Mouse (Mus musculus): ENCODE measurements around the gene Rhbdd1.
A peak's percentile ranks its signal among the peaks of the same experiment; 100 is the strongest.

The Rhbdd1 gene

DNA sequence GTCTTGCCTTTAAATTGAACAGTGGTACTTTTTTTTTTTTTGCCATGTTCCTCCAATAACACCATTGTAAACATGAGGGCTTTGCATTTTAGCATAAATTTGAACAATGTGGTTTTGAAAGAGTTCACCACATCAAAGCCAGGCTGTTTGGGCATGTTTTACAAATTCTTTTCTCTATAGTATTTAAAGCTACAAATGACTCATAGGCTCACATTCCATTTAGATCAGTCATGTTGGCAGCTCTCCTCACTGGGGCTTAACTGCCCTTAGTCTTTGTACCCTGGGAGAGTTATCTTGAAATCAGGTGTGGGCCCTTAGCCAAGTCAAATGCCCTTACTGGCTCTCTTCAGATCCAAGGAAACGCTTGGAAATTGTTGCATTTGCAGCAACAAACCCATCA lies 112.8 kb downstream of the Rhbdd1 start:
- no peak for DNase-seq (ENCODE audit: low spot score in 2 of 2)

DNA sequence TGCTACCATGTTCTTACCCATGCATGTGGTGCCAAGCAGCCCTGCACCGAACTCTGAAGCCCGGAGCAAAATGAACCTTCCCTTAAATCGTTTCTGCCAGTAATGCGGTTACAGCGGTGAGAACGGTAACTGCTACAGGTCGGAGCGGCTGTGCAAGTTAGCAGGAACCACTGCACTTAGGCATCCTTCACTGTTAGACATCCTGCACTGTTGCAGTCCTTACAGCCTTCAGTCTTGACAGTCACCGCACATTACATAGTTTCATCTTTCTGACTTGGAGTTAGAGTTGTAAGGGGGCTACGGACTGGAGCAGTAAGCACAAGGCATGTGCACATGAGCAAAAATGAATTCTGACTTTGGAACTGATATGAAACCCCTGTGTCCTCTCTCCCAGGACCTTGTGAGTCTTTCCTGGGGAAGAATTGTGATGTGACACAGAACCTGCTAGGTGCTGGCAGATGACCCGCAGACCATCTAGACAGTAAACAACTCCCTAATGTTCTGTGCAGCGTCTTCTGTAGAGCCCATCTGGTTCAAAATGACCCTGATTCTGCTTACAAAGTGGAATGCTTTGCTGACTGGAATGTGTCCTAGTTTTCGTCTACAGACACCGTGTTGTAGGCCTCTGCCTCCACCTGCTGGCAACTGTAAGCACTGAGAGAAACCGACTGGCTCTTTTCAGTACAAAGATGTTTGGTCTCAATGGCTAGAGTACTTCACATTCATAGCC lies 116.8 kb downstream of the Rhbdd1 start:
- DNase-seq (ENCODE audit: low spot score in 2 of 2) = peak; percentile 86 to 90

DNA sequence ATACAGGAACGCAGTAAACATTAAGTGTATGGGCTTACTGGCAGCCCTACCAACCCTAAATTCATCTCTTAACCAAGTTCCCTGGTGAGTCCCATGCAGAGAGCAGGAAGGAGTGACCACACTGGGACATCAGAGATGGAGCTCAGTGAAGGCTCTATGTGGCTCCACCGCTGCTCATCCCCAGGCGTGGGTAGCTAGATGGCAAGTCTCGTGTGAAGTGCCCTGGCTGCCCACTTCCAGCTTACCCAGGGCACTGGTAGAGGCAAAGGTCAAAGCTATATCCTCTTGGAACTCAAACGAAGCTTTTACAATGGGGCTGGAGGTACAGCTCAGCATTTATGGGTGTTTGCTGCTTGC lies 117.4 kb downstream of the Rhbdd1 start:
- DNase-seq (ENCODE audit: low spot score in 2 of 2) = no peak

DNA sequence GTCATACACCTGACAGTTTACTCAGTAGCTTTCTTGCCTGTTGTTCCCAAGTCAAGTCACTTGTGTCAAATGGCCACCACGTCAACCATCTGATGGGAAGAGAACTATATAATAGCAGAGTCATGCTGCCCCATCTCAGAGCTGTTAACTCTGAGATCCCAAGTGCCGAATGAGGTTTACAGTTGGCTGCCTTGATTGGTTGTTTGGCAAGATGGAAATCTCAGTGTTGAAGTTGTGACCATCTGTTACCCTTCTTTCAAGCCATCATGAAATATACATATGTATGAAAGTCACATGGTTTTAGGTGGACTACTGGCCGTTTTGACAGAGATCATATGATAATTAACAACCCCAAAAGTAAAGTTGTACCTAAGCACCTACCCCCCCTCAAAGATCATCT lies 121.0 kb downstream of the Rhbdd1 start:
- no peak for DNase-seq (ENCODE audit: low spot score in 2 of 2)

DNA sequence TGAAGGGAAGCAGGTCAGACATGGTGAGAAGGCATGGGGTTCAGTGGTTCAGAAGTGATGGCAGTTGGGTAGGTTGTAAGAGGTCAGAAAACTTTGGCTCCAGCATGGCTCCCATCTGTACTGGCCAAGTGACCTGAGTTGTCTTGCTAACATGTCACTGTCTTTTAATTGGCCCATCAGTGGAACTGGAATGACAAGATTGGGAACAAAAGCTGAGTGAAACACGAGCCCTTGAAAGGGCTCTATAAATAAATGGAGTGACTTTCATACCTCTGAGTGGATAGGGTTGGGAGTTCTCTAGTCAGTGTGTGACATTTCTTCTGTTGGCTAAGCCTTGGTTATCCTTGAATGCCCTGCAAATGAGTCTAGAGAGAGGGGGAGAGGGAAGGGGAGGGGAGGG lies 123.9 kb downstream of the Rhbdd1 start:
- no peak for DNase-seq (ENCODE audit: low spot score in 2 of 2)

DNA sequence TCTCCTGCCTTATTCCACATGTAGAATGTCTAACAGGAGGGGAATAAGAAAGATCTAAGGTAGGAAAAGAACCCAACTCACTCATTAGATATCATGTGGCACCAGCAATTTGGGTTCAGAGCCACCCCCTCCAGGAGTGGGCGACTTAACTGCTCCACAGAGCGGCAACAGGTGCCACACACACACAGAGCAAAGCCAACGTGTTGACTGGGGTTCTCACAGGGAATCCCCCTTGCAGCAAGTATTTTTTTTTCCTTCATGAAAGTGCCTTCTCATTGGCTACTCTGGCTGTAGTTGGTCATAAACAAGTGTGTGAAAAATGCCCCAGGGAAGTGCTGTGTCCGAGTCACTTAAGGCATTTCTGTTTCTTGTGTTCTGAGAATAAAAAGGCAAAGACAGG lies 127.3 kb downstream of the Rhbdd1 start:
- no peak for DNase-seq (ENCODE audit: low spot score in 2 of 2)

DNA sequence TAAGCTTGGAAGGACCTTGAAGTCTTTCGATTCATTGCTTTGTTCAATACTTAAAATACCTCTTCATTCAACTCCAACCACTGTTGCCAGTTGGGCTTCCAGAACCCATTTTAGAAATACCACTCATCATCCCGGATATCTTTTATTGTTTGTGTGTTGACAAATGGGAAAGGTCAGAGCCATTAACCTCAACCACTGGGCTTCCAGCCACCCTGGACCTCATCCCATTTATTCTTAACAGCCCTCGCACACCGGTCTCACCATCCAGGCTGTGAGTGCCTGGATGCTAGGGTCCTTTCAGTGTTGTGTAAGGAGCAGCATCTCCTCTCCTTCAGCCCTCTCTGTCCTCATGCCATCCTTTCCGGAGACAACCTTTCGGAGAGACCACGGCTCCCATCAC lies 129.8 kb downstream of the Rhbdd1 start:
- DNase-seq (ENCODE audit: low spot score in 2 of 2) = no peak

DNA sequence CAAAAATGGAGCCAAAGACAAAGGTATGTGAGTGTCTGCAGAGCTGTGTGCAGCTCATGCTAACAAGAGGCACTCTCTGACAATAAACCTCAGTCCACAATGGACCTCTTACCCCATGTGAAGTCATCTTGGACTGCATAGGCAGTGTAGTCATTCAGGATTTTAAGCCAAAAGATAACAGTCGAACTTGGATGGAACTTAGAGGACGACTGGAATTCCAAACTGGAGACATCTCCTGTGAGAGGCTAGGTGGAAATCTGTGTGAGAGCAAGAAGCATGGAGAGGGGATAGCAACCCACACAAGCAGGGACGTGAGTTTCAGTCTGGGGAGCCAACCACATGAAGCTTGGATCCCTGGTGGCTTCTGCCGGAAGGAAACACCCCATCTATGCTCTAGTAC lies 133.6 kb downstream of the Rhbdd1 start:
- DNase-seq (ENCODE audit: low spot score in 2 of 2) = no peak

DNA sequence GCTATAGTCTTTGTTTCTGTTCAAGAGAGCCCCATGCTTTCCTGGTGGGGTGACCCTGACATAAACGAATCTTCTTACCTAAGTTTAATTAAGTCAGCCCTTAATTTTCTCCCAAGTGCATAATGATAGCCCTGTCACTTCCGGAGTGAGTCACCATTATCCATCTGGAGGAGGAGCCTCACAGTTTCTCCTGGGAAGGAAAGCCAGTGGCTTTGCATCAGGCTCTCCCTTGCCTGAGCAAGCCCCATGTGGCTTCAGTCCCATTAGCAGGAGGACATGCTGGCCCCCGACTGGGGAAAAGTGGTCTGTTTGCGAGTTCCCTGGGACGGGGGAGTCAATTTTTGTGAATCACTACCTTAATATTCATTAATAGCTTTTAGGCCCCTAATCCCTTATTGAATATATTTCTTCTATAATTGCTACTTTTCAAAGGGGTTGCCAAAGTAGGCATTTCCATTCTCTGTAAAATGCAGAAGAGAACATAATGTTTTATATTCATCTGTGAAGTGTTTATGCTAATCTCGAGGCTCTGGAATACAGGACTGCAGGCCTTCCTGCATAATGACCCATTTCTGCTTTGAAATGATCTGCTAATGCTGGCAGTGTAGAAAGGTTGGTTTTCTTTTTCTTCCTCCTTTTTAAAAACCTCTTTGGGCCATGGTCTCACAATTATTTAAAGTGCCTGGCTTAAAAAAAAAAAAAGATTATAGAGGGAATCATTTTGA lies 135.8 kb downstream of the Rhbdd1 start:
- no peak for DNase-seq (ENCODE audit: low spot score in 2 of 2)

DNA sequence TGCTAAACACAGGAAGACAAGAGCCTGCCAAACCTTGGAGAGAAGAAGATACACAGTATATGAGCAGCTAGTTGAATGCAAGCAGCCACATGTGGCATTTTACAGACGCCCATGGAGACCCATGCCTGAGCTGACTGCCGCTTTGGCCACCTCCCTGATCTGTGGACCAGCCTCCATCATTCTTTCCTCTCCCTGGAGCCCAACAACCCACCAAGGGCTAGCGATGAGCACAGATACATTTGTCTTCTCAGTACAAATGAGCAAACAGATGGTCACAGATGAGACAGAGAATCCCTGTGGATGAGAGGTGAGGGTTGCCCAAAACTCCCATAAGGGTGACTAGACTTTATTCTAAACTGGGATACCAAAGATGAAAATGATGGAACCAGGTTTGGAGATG lies 137.8 kb downstream of the Rhbdd1 start:
- no peak for DNase-seq (ENCODE audit: low spot score in 2 of 2)

DNA sequence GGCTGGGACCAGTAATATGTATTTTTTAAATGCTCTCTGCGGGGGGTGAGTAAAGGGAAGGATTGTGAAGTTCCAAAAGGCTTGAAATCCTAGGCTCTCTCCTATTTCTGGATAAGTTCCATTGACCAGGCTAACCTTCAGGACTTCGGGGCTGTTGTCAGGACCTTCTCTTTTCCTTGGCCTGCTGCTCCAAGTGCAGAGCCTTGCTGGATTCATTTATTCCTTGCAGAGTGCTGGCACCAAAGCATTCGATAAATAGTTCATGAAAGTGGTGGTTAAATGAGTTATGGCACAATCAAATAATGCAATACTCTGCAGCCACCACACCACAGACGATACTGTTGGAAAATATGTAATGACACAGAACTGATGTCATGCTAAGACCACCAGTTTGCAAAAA lies 143.1 kb downstream of the Rhbdd1 start:
- no peak for DNase-seq (ENCODE audit: low spot score in 2 of 2)

DNA sequence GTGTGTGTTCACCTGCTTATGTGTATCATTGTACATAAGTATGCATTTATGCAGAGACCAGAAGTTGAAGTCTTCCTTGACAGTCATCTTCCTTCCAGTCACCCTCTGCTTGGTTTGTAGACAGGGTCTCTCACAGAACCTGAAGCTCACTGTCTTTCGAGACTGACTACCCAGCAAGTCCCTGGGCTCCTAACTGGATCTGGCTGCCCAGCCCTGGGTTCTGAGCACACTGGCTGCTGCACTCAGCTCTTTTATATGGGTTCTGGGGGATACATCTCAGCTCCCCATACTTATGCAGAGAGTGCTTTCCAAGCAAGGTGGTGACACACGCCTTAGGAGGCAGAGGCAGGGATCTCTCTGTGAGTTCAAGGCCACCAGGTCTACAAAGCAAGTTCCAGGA lies 143.7 kb downstream of the Rhbdd1 start:
- no peak for DNase-seq (ENCODE audit: low spot score in 2 of 2)

DNA sequence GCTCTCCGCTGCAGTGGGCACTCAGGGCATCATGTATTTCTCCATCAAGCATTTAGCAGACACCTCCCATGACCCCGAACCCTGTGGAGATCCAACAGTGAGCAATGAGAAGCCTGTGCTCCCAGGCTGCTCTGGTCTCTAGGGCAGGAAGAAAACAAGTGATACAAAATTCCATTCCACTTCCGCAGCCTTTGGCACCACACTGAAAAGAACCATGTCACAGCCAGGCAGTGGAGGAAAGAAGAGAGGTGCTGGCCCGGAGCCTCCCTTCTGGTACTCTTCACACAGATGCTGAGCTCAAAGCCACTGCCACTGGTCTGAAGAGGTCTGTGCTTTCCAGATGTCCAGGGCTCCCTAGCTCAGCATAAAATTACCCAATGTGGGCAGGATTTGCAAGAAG lies 144.8 kb downstream of the Rhbdd1 start:
- DNase-seq (ENCODE audit: low spot score in 2 of 2) = no peak

DNA sequence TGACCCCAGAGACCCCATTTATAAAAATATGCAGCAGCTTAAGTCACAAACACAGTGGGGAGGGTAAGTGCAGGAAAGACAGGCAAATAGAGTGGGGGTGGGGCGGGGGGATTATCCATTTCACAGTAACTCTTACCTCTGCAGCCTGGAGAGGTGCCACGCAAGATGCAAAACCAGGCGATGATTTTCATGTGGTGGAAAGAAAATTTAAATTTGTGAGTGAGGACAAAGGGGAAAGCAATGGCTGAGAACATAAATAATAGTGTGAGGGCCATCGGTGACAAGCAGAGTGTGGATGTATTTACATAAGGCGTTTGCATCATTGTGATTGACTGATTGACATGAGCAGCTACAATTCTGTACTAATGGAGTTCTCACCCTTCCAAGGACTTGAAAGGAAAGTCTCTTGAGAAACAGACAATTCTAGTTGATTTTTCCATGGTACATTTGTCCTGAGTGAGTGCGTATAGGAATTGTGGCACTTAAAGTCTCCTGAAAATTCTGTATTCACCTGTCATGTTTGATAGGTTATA lies 149.1 kb downstream of the Rhbdd1 start:
- no peak for DNase-seq (ENCODE audit: low spot score in 2 of 2)

DNA sequence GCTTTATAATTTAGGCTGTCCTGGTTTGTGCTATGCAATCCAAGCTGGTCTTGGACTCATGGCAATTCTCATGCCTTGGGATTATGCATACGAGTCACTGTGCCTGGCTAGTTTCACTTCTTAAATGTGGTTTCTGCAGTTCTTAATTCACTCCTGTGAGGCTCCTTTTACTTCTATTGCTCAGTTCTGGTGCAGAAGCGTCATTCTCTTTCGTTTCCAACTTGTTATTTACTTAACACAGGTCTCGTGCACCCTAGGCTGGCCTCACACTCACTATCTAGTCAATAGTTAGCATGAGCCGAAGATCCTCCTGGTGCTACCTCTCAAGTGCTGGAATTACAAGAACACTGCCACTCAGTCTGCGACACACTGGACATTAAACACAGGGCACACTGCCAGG lies 152.6 kb downstream of the Rhbdd1 start:
- no peak for DNase-seq (ENCODE audit: low spot score in 2 of 2)

DNA sequence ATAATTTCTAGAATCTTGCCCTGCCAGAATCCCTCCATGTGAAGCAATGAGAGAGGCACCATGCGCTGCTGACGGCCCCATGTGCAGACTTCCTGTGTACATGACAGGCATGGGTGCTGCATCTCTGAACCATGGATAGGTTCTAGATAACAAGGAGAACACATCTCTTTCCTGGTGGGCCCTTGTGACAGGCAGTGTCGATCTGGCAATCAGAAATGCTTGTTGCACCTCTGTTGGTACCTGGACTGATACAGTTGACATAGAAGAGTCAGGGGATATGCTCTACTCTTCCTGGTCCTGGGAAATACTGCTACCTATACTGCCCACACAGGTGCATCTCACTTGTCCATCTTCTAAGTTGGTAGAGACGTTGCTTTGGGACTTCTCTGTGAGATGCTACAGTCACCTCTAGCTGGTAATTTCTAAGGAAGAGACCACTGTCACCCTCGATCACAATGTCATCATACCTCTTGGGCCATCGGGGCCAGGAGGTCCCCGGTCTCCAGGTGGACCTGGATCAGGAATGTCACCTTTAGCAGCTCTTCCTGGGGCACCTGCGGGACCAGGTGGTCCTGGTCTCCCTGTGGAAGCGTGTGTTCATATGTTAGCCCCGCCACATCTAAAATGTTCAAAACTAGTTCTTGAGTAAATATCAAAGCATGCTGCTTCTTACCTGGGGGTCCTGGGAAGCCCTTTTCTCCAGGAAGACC lies 154.4 kb downstream of the Rhbdd1 start:
- no peak for DNase-seq (ENCODE audit: low spot score in 2 of 2)

DNA sequence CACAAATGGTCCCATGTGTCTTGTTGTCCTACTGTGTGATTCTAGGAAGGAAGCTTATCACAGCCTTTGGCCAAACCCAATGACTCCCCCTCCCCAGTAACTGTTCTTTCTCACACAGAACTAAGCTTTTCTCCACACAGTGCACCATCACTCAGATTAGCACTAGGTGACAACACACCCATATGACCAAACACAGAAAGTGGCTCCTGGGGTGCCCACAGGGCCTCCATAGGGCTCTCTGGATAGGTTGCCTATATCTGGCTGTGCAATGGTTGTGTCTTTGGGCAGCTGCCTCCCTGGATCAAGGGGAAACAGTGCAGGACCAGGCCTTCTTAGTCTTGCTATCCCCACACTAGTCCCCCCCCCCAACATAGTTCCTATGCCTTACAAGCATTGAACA lies 157.2 kb downstream of the Rhbdd1 start:
- DNase-seq (ENCODE audit: low spot score in 2 of 2) = no peak

DNA sequence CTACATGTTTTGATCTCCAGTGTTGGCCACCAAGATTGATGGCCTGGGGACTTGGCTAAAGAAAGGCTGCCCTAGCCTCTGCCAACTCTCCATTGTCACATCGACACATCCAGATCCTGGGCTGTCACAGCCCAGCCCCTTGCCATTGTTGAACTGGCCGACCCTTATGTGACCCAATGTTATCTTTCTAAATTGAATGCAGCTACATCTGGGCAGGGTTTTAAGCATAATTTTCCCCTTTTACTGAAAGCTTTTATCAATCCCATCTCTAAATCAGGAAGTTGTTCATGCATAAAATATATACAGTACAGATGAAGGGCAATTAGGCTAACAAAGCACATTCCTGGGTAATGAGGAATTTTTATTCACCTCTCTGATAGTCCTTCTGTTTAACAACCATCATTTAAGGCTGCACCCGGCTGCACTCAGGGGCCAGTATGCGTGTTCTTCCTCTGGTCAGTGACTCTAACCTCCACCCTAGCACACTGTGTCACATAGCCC lies 158.3 kb downstream of the Rhbdd1 start:
- DNase-seq (ENCODE audit: low spot score in 2 of 2) = no peak

DNA sequence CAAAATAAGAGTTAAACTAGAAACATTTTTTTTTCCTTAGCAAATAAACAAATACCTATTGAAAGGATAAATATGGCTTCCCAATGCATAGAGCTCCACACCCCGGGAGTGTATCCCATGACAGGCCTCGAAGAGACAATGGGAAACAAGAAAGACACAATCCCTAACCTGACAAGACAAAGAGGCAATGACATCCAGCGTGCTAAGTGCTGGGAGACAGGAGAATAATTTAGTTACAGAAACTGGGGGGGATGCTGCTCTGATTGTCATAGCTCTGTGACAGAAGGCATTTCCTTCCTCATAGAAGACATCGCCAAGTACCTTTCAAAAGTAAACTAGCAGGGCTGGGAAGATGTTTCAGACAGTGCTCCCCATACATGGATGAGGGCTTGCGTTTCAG lies 159.0 kb downstream of the Rhbdd1 start:
- DNase-seq (ENCODE audit: low spot score in 2 of 2) = no peak

DNA sequence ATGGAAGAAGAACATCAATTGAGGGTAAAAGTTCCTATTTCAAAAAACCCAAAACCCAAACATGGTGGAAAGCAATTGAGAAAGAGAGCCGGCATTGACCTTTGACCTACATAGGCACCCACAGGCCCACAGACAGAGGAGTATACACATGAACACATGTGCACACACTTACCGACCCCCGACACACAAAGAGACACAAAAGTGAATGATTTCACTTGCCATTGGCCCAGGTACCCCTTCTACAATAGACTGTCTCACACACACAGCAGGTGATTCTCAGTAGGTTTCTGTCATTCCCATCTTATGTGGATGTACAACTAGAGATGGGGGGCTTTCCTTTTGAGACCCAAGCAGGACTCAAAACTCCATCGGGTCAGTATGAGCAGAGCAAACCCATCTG lies 159.6 kb downstream of the Rhbdd1 start:
- DNase-seq (ENCODE audit: low spot score in 2 of 2) = no peak

DNA sequence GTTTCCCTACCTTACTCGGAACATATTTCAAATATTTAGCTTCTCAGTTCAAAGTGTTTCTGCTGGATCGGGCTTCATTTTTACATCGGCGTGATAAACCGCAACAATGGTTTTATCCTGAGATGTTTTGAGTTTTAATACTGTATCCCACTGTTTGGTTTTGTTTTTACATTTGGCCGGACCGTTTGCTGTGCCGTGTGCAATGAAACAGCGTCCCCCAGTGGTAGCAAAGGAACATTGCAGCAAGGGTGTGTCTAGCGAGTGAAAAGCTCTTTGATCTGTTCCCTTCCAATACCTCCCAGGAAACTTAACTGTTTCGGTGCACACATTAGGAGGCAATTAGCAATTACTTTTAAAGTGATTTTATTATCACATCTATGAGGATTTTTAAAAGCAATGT lies 160.0 kb downstream of the Rhbdd1 start:
- peak; percentile 41 to 60 for DNase-seq (ENCODE audit: low spot score in 2 of 2)

DNA sequence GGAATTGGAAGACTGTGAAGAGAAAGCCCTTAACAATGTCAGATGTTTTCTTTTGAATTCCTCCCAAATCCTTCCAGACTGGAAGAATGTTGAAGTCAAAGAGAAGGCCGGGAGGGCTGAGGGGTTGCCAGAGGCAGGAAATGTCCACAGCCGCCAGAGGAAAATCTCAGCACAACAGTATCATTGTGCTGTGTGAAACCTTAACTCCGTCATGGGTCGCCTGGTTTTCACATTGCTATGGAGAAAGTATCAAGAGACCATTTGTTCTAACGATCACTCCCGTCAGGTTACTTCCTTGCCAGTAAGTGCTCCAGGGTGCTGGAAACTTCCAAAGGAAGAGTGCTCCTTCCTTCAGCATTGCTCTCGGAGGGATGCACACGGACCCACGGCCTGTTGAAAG lies 160.5 kb downstream of the Rhbdd1 start:
- no peak for DNase-seq (ENCODE audit: low spot score in 2 of 2)

Measured in right cerebral cortex, postnatal 10 days (tissue).